Mouse (Mus musculus): ENCODE measurements around the gene Exoc6b.

The Exoc6b gene

GRCm38 (mm10) chr6:84585686-84586300 is 483.5 kb downstream of the Exoc6b start:
- DNase-seq (ENCODE audit: low spot score), result no peak

- DNase-seq (ENCODE audit: low spot score), result no peak
Observed at GRCm38 (mm10) chr6:84584783-84585685, 484.3 kb downstream of the Exoc6b start.

GRCm38 (mm10) chr6:84583841-84584782 is 485.2 kb downstream of the Exoc6b start:
- DNase-seq (ENCODE audit: low spot score), result no peak

- peak; percentile 84 for DNase-seq (ENCODE audit: low spot score)
Observed at GRCm38 (mm10) chr6:84583371-84583770, 485.9 kb downstream of the Exoc6b start.

GRCm38 (mm10) chr6:84582826-84583225 is 486.5 kb downstream of the Exoc6b start:
- no peak for DNase-seq (ENCODE audit: low spot score)

GRCm38 (mm10) chr6:84581833-84582445 is 487.4 kb downstream of the Exoc6b start:
- peak; percentile 2 for DNase-seq (ENCODE audit: low spot score)

- no peak for DNase-seq (ENCODE audit: low spot score)
Observed at GRCm38 (mm10) chr6:84580979-84581832, 488.1 kb downstream of the Exoc6b start.

- DNase-seq (ENCODE audit: low spot score), result no peak
Observed at GRCm38 (mm10) chr6:84579508-84579907, 489.8 kb downstream of the Exoc6b start.

GRCm38 (mm10) chr6:84578928-84579327 is 490.4 kb downstream of the Exoc6b start:
- DNase-seq (ENCODE audit: low spot score), result no peak

GRCm38 (mm10) chr6:84577898-84578297 is 491.4 kb downstream of the Exoc6b start:
- no peak for DNase-seq (ENCODE audit: low spot score)

GRCm38 (mm10) chr6:84573905-84574660 is 495.2 kb downstream of the Exoc6b start:
- DNase-seq (ENCODE audit: low spot score), result no peak

- no peak for DNase-seq (ENCODE audit: low spot score)
Observed at GRCm38 (mm10) chr6:84570039-84570438, 499.3 kb downstream of the Exoc6b start.

GRCm38 (mm10) chr6:84569590-84569989 is 499.7 kb downstream of the Exoc6b start:
- DNase-seq (ENCODE audit: low spot score), result no peak

- DNase-seq (ENCODE audit: low spot score), result no peak
Observed at GRCm38 (mm10) chr6:84568880-84569279, 500.4 kb downstream of the Exoc6b start.

Measured in ovary, postnatal 36 days (tissue).